Mouse (Mus musculus) hindbrain, embryonic 15.5 days (tissue): ENCODE results near the gene Tmem50b. TPM values are rescaled to one million over a fixed set of nuclear protein-coding genes. Genes with fewer than 3 reads are reported as not detected.
"Not testable (repeated sequence)": the region's sequence is repeated elsewhere in the genome, so short reads cannot be mapped to it uniquely, and the experiment has no call there.

Experiments
- ATAC-seq: fragments of 200-750 bp; cut with Nextera tagmentation; 2 replicates; pipeline ENCODE4 v1.8.0; 2017; ENCODE audit warnings: low read depth, moderate number of reproducible peaks, moderate TSS enrichment; ENCODE audit not compliant: low FRiP score
- H3K27ac ChIP-seq: fragments of 300-500 bp; sonication (generic); replicated peaks from 2 replicates; pipeline ENCODE4 v1.5.1; 2015; ENCODE audit warnings: mild to moderate bottlenecking, inconsistent platforms
- H3K27me3 ChIP-seq: fragments of 300-500 bp; sonication (generic); 2 replicates; pipeline ENCODE4 v1.6.1; 2015; ENCODE audit warnings: control low read depth, inconsistent platforms
- H3K36me3 ChIP-seq: fragments of 300-500 bp; sonication (generic); 2 replicates; pipeline ENCODE4 v1.6.1; 2015; ENCODE audit warnings: control low read depth, inconsistent platforms
- H3K4me1 ChIP-seq: fragments of 300-500 bp; sonication (generic); replicated peaks from 2 replicates; pipeline ENCODE4 v1.6.1; 2015; ENCODE audit warnings: control low read depth, inconsistent platforms
- H3K4me2 ChIP-seq: fragments of 300-500 bp; sonication (generic); 2 replicates; pipeline ENCODE4 v1.6.1; 2015; ENCODE audit warnings: moderate library complexity, mild to moderate bottlenecking, inconsistent platforms
- H3K4me3 ChIP-seq: fragments of 300-500 bp; sonication (generic); 2 replicates; pipeline ENCODE4 v1.5.1; 2015; ENCODE audit warnings: mild to moderate bottlenecking, inconsistent platforms
- H3K9ac ChIP-seq: fragments of 300-500 bp; sonication (generic); 2 replicates; pipeline ENCODE4 v1.6.1; 2015; ENCODE audit warnings: inconsistent platforms
- H3K9me3 ChIP-seq: fragments of 300-500 bp; sonication (generic); 2 replicates; pipeline ENCODE4 v1.6.1; 2016; ENCODE audit warnings: control low read depth, inconsistent platforms
- WGBS: fragments of 180-500 bp; shearing (Covaris S2); methylation state at CpG from one replicate; pipeline ENCODE4 v1.1.7; 2015; 5-methylcytosine and 5-hydroxymethylcytosine counted together
- microRNA-seq: library from miRNA; unstranded; fragments of <30 nt; microRNA quantifications from one replicate; pipeline ENCODE4, GENCODE M21; 2016
- polyA plus RNA-seq: library from polyadenylated mRNA; unstranded; fragments of >200 nt; fragmentation: Nextera tagmentation; extraction: Ambion mirVana; gene quantifications from 2 replicates; pipeline ENCODE4 v1.2.1, GENCODE M21; 2015

The Tmem50b gene
- polyA plus RNA-seq, 1 experiment from 2014 or later: 99.3 TPM

GRCm38 (mm10) chr16:91531856-91532255 lies 65.7 kb downstream of the Tmem50b start:
- H3K36me3 ChIP-seq: no peaks in the 10 kb centered on the region
- WGBS: 80% methylated on average over 6 of the region's 6 CpGs
- no peak overlapping the region for H3K27ac ChIP-seq
- no peaks in the 10 kb centered on the region for H3K27me3 ChIP-seq
- no peak for ATAC-seq
- no peak overlapping the region for H3K4me2 ChIP-seq
- no peak overlapping the region for H3K4me3 ChIP-seq
- H3K4me1 ChIP-seq: no peaks in the 10 kb centered on the region
- no peak overlapping the region for H3K9ac ChIP-seq
- no peaks in the 10 kb centered on the region for H3K9me3 ChIP-seq

DNA sequence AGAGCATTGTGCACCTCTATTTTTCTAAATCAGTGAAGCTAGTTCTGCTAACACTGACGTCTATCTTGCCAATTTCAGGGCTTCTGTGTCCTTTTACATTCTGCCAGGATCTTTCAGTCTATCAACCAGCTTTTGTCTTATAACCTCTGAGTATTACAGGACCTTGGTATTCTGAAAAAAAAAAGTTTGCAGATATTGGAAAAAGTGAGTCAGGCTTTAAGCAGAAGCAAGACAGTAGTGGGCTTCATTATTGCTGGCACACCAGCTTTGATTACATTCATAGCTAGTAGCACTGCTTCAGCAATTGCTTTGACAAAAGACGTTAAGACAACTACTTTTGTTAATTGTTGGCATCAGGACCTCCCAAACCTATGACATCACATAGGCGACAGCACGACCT lies 66.8 kb downstream of the Tmem50b start:
- not testable (repeated sequence) for H3K36me3 ChIP-seq, H3K4me2 ChIP-seq, H3K27ac ChIP-seq, H3K9ac ChIP-seq, H3K9me3 ChIP-seq, H3K27me3 ChIP-seq, H3K4me1 ChIP-seq, H3K4me3 ChIP-seq, ATAC-seq
- 79% methylated on average over 4 of the region's 4 CpGs for WGBS

DNA sequence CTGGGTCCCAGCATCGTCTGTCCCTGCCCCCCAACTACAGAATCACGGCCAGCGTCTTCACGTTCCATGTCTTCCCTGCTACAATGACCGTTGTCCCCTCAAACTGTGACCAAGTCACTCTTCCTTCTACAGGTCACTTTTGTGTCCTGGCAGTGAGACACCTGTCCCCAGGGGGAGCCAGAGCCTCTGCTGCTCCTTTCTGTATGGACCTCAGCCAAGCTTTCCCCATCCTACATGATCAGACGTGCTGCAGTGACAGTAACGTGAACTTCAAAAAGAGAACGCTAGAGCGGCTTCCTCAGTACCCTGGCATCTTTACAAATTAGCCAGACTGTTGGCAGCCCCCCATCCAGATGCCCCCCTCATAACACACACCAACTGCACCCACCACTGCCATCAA lies 69.0 kb downstream of the Tmem50b start:
- no peak overlapping the region for H3K27ac ChIP-seq
- H3K9ac ChIP-seq: no peak overlapping the region
- no peaks in the 10 kb centered on the region for H3K9me3 ChIP-seq
- no peaks in the 10 kb centered on the region for H3K36me3 ChIP-seq
- H3K27me3 ChIP-seq: no peaks in the 10 kb centered on the region
- H3K4me2 ChIP-seq: no peak overlapping the region
- ATAC-seq: no peak
- H3K4me1 ChIP-seq: no peaks in the 10 kb centered on the region
- H3K4me3 ChIP-seq: no peak overlapping the region
- WGBS: 83% methylated on average over 9 of the region's 9 CpGs

- H3K9ac ChIP-seq: no peak overlapping the region
- 77% methylated on average over 5 of the region's 5 CpGs for WGBS
- no peak overlapping the region for H3K4me3 ChIP-seq
- H3K27me3 ChIP-seq: no peaks in the 10 kb centered on the region
- H3K9me3 ChIP-seq: no peaks in the 10 kb centered on the region
- ATAC-seq: no peak
- H3K36me3 ChIP-seq: no peaks in the 10 kb centered on the region
- no peak overlapping the region for H3K4me2 ChIP-seq
- no peaks in the 10 kb centered on the region for H3K4me1 ChIP-seq
- no peak overlapping the region for H3K27ac ChIP-seq
These were observed 70.1 kb downstream of the Tmem50b start for GRCm38 (mm10) chr16:91527500-91527899.

DNA sequence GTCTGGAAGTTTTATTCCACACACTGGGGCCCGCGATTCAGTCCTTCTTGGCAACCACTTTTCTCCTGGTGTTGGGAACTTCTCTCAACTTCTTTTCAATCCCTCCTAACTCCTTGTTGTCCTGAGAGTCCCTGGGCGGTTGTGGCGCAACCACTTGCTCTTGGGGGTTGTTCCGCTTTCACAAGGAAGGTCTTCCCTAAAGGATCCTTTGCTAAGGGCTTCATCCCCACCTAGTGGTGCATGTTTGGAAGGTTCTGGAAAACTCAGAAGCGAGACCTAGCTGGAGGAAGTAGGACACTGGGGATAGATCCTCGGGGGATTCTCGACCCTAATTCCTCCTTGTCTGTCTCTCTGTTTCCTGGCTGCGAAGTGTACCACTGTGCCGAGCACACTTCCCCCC lies 70.5 kb downstream of the Tmem50b start:
- no peak overlapping the region for H3K9ac ChIP-seq
- no peaks in the 10 kb centered on the region for H3K9me3 ChIP-seq
- no peak overlapping the region for H3K4me2 ChIP-seq
- H3K27ac ChIP-seq: no peak overlapping the region
- 74% methylated on average over 10 of the region's 10 CpGs for WGBS
- no peak overlapping the region for H3K4me3 ChIP-seq
- H3K27me3 ChIP-seq: no peaks in the 10 kb centered on the region
- H3K4me1 ChIP-seq: no peaks in the 10 kb centered on the region
- ATAC-seq: no peak
- H3K36me3 ChIP-seq: no peaks in the 10 kb centered on the region

GRCm38 (mm10) chr16:91526274-91526673 lies 71.3 kb downstream of the Tmem50b start:
- H3K36me3 ChIP-seq: no peaks in the 10 kb centered on the region
- no peaks in the 10 kb centered on the region for H3K9me3 ChIP-seq
- H3K4me3 ChIP-seq: no peak overlapping the region
- no peaks in the 10 kb centered on the region for H3K4me1 ChIP-seq
- WGBS: 97% methylated on average over 6 of the region's 6 CpGs
- H3K9ac ChIP-seq: no peak overlapping the region
- no peak for ATAC-seq
- H3K27ac ChIP-seq: no peak overlapping the region
- H3K4me2 ChIP-seq: no peak overlapping the region
- H3K27me3 ChIP-seq: no peaks in the 10 kb centered on the region

Small RNA genes lying within 50 kb of the gene (microRNA-seq; reads per million reads assigned to microRNA genes)
- gene Mir6367: not detected

Other genes with a start within 250 kb of the Tmem50b start
- gene Ifnar2, start 225.0 kb downstream of the Tmem50b start, polyA plus RNA-seq: 37.1 and 39.5 TPM in 2 replicates
- gene Gm21970, start 206.1 kb downstream of the Tmem50b start, polyA plus RNA-seq: not detected in 2 replicates
- 12.2 and 16.4 TPM in 2 replicates for gene Il10rb, start 191.6 kb downstream of the Tmem50b start, polyA plus RNA-seq
- 48.3 and 51.4 TPM in 2 replicates for gene Ifnar1, start 112.6 kb downstream of the Tmem50b start, polyA plus RNA-seq
- 105 and 106 TPM in 2 replicates for gene Ifngr2, start 50.7 kb downstream of the Tmem50b start, polyA plus RNA-seq
- 5.6 and 5.8 TPM in 2 replicates for gene Dnajc28, start 21.2 kb upstream of the Tmem50b start, polyA plus RNA-seq
- 56.7 and 59.1 TPM in 2 replicates for gene Gart, start 49.2 kb upstream of the Tmem50b start, polyA plus RNA-seq
- 110 and 114 TPM in 2 replicates for gene Son, start 49.7 kb upstream of the Tmem50b start, polyA plus RNA-seq
- gene Donson, start 91.0 kb upstream of the Tmem50b start, polyA plus RNA-seq: 19.7 and 21.1 TPM in 2 replicates
- 92.8 and 93.4 TPM in 2 replicates for gene Cryzl1, start 131.2 kb upstream of the Tmem50b start, polyA plus RNA-seq
- gene Itsn1, start 131.5 kb upstream of the Tmem50b start, polyA plus RNA-seq: 57.8 and 60.2 TPM in 2 replicates